ENCODE assay signal across 13 mouse cellular contexts in the genomic region with DNA sequence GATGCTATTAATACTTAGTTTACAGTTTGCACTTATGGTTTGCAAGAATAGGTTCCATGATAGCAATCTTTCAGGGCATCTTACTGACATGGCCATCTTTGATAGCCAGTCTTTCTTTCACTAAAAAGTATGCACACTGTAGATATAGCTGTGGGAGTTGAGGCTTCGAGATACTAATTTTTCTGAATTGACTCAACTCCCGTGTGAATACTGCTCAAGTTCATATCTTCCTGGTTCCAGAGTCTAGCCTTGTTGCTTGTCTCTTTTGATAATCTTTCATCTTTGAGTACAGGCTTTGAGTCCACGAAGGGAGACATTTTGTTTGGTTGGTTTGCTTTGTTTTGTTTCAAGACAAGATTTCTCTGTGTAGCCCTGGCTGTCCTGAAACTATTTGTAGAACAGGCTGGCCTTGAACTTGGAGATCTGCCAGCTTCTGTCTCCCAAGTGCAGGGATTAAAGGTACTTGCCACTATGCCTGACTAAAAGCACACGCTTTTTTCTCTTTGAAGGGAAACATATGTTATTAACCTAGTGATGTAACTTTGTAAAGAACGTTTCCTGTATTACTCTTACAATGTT.
A peak's percentile ranks its signal among the peaks of the same experiment; 100 is the strongest.
DNase-seq lines count a peak whose midpoint lies in the region; ATAC-seq lines count a peak whose summit lies in the region.
"Had no signal": no experiment of that assay in that cellular context is flagged by ENCODE, and none has a peak within 500 bp of the region (broad histone marks: within the 10 kb centered on the region; RNA-seq: fewer than 3 reads in every experiment).

No protein-coding gene starts in this region.

- no peak overlapping the region for H3K9ac ChIP-seq in heart, embryonic 13.5 days
- H3K9ac ChIP-seq in neural tube, embryonic 15.5 days (replicated peaks) = no peak overlapping the region
- H3K9ac ChIP-seq: intestine, embryonic 15.5 days had no signal

- 38% methylated on average over 5 of the region's 5 CpGs for WGBS in heart, embryonic 13.5 days
- WGBS in heart, embryonic 10.5 days = 58% methylated on average over 5 of the region's 5 CpGs
- WGBS in neural tube, embryonic 15.5 days = 80% methylated on average over 5 of the region's 5 CpGs

- no peaks in the 10 kb centered on the region for H3K9me3 ChIP-seq in heart, embryonic 13.5 days
- no peaks in the 10 kb centered on the region for H3K9me3 ChIP-seq in heart, embryonic 10.5 days
- H3K9me3 ChIP-seq in neural tube, embryonic 15.5 days (replicated peaks) = no peaks in the 10 kb centered on the region
- H3K9me3 ChIP-seq: intestine, embryonic 15.5 days had no signal

- H3K27ac ChIP-seq in heart, embryonic 13.5 days (replicated peaks) = 0 out of 2 replicates have a peak overlapping the region, but pooled peaks have one; percentile 12
- no peak overlapping the region for H3K27ac ChIP-seq in heart, embryonic 10.5 days
- no peak overlapping the region for H3K27ac ChIP-seq in neural tube, embryonic 15.5 days (replicated peaks)
- H3K27ac ChIP-seq: intestine, embryonic 15.5 days had no signal

- no peak for ATAC-seq in heart, embryonic 13.5 days (ENCODE audit: extremely low read depth, insufficient number of reproducible peaks, low FRiP score, low TSS enrichment)
- no peak for ATAC-seq in neural tube, embryonic 15.5 days (ENCODE audit: low FRiP score)
- ATAC-seq in megakaryocyte, adult 5-6 weeks (ENCODE audit: poor library complexity, severe bottlenecking) = no peak
- ATAC-seq: activated CD4-positive, CD25-positive, alpha-beta regulatory T cell, adult 4 months; intestine, embryonic 15.5 days had no signal

- no peaks in the 10 kb centered on the region for H3K36me3 ChIP-seq in heart, embryonic 13.5 days
- H3K36me3 ChIP-seq in heart, embryonic 10.5 days = no peaks in the 10 kb centered on the region
- no peaks in the 10 kb centered on the region for H3K36me3 ChIP-seq in neural tube, embryonic 15.5 days
- H3K36me3 ChIP-seq: intestine, embryonic 15.5 days had no signal

- no peak overlapping the region for H3K4me2 ChIP-seq in heart, embryonic 13.5 days
- no peak overlapping the region for H3K4me2 ChIP-seq in neural tube, embryonic 15.5 days
- H3K4me2 ChIP-seq: intestine, embryonic 15.5 days had no signal

- H3K4me1 ChIP-seq in heart, embryonic 13.5 days = peaks cover 13% of the 10 kb centered on the region
- H3K4me1 ChIP-seq in heart, embryonic 10.5 days = no peaks in the 10 kb centered on the region
- no peaks in the 10 kb centered on the region for H3K4me1 ChIP-seq in neural tube, embryonic 15.5 days
- H3K4me1 ChIP-seq: intestine, embryonic 15.5 days had no signal

- DNase-seq in heart, embryonic 10.5 days (ENCODE audit: low spot score) = no peak
- peak; percentile 48 for DNase-seq in testis, postnatal 14 days (ENCODE audit: low spot score)
- no peak for DNase-seq in testis, postnatal 10 days (ENCODE audit: low spot score)
- peak; percentile 21 to 45 for DNase-seq in cerebellum, postnatal 10 days
- no peak for DNase-seq in frontal cortex, postnatal 10 days (ENCODE audit: low spot score in 2 of 2)
- DNase-seq: lung, postnatal 10 days; thymus, postnatal 4 days had no signal

- no peaks in the 10 kb centered on the region for H3K27me3 ChIP-seq in heart, embryonic 13.5 days (replicated peaks)
- H3K27me3 ChIP-seq in heart, embryonic 10.5 days (ENCODE audit: insufficient read depth, poor library complexity, severe bottlenecking) = no peaks in the 10 kb centered on the region
- no peaks in the 10 kb centered on the region for H3K27me3 ChIP-seq in neural tube, embryonic 15.5 days (replicated peaks)
- H3K27me3 ChIP-seq: intestine, embryonic 15.5 days had no signal

- H3K4me3 ChIP-seq in heart, embryonic 13.5 days = no peak overlapping the region
- H3K4me3 ChIP-seq in heart, embryonic 10.5 days = no peak overlapping the region
- H3K4me3 ChIP-seq in neural tube, embryonic 15.5 days (replicated peaks) = no peak overlapping the region
- H3K4me3 ChIP-seq: intestine, embryonic 15.5 days; myocyte had no signal

Comparison
In these comparisons a context has a peak if more than half of its experiments do, and no peak if none do; other contexts are left out.
1. DNase-seq: peak in testis, postnatal 14 days (single experiment) and cerebellum, postnatal 10 days (2 of 2); none in heart, embryonic 10.5 days (single experiment), testis, postnatal 10 days (single experiment) and frontal cortex, postnatal 10 days (0 of 2).